Comparison of ENCODE assay signal across 8 mouse cellular contexts in the genomic region with DNA sequence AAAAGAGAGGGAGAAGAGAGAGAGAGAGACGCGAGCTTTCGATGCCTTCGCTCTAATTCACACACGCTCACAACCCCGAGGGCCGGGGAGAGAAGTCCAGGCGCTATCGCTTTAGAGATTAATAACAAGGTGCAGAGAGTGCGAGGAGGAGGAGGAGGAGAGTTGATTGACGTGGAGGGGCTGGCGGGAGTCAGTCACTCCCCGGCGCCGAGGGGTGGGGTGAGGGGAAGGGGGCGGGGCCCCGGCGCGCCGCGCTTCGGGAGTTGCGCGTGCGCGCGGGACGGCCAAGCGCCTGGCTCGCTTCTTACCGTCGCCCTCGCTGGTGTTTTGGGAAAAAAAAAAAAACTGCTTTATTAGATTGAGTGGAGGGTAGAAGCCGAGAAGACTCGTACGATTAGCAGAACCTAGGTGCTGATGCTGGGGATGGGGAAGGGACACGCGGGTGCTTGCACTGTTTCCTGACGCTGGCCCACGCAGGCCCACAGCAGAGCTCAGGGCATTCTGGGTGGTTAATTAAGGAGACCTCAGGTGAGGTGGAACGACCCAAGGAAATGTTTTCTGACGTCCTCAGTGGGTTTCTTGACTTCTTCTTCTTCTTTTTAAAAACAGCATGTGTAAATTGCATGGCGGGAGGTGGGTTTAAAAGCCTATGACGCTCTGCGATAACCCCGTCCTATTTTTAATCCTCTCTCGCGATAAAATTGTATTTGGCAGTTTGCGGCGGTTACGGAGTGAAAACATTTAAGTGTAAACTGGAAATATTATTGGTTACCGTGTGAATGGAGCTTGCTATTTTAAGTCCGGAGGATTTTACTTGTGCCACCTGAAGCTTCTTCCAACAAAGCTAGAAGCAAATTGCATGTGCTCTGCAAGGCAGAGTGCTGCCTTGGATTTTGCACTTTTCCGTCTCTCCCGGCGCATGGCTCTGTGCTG. TPM values are rescaled to one million over a fixed set of nuclear protein-coding genes. Genes with fewer than 3 reads are reported as not detected.
DNase-seq lines count a peak whose midpoint lies in the region; ATAC-seq and TF ChIP-seq lines count a peak whose summit lies in the region.

No protein-coding gene starts in this region.

- H3K4me3 ChIP-seq in hindbrain, embryonic 13.5 days: peak overlapping the region; percentile 97

- peak overlapping the region; percentile 98 for H3K9ac ChIP-seq in hindbrain, embryonic 13.5 days

- in situ Hi-C loops in Patski (cut with MboI; ENCODE audit: low pct_unique_long_range_greater_than_20kb): no loop called here

- CTCF ChIA-PET in Patski (lab: Charles Lee): interaction anchor here (1.2 kb wide), 1 partner anchor 30 kb away, joined by 3 read pairs; no protein-coding TSS in a partner anchor

- H3K9me3 ChIP-seq in hindbrain, embryonic 13.5 days: no peaks in the 10 kb centered on the region

- WGBS in hindbrain, embryonic 13.5 days: under 1% methylated on average over 56 of the region's 56 CpGs

- POLR2A ChIA-PET in Patski (lab: Charles Lee): interaction anchor here (0.6 to 1.9 kb wide), 7 partner anchors 12 to 83 kb away, joined by 3 to 5 read pairs (median 4); partner anchors contain the start of gene Mrpl1

- ATAC-seq in Patski: peak; percentile 78
- peak; percentile 91 for ATAC-seq in hindbrain, embryonic 13.5 days (ENCODE audit: low FRiP score)

- H3K36me3 ChIP-seq in hindbrain, embryonic 13.5 days: no peaks in the 10 kb centered on the region

- peak overlapping the region; percentile 99 for H3K27ac ChIP-seq in hindbrain, embryonic 13.5 days

- no peaks in the 10 kb centered on the region for H3K27me3 ChIP-seq in Patski
- no peaks in the 10 kb centered on the region for H3K27me3 ChIP-seq in hindbrain, embryonic 13.5 days

- TF ChIP-seq CTCF in Patski (IDR thresholded peaks at IDR 0.05): no peak

- peak overlapping the region; percentile 69 for H3K4me2 ChIP-seq in hindbrain, embryonic 13.5 days

- H3K4me1 ChIP-seq in hindbrain, embryonic 13.5 days (replicated peaks): peaks cover 14% of the 10 kb centered on the region

- peak; percentile 42 for DNase-seq in Patski (ENCODE audit: low read depth, low spot score)
- DNase-seq in cerebellum, postnatal 14 days: peak; percentile 92 to 93
- DNase-seq in frontal cortex, postnatal 14 days (ENCODE audit: low spot score in 2 of 2): peak; percentile 29 to 64
- peak; percentile 71 for DNase-seq in layer of hippocampus, postnatal 25 days (ENCODE audit: extremely low spot score in 1 of 2, low spot score in 1 of 2)
- DNase-seq in lung, postnatal 36 days: peak; percentile 90
- peak; percentile 91 for DNase-seq in retina, postnatal 1 day
- peak; percentile 72 to 78 for DNase-seq in urinary bladder, adult 18-20 months (ENCODE audit: low spot score in 2 of 2)

RNA-seq across cellular contexts. Expression of gene Cnot6l, which starts 1.3 kb away (rescaled TPM):
- 29.3 TPM for polyA plus RNA-seq in Patski (2021)
- 13.3 and 14.7 TPM in 2 replicates for polyA plus RNA-seq in hindbrain, embryonic 13.5 days (2015; fragmentation: Nextera tagmentation; extraction: Ambion mirVana)
- 10 to 100 TPM; 68.4 to 69.9 TPM for total RNA-seq in layer of hippocampus, postnatal 25 days (2021)

RNA-seq across cellular contexts. Expression of gene Mrpl1, which starts 46.6 kb away (rescaled TPM):
- polyA plus RNA-seq in Patski (2021): 23.0 TPM
- 18.5 and 19.8 TPM in 2 replicates for polyA plus RNA-seq in hindbrain, embryonic 13.5 days (2015; fragmentation: Nextera tagmentation; extraction: Ambion mirVana)
- total RNA-seq in layer of hippocampus, postnatal 25 days (2021): 10 to 100 TPM; 16.0 to 18.3 TPM

Comparison
In these comparisons a context has a peak if more than half of its experiments do, and no peak if none do; other contexts are left out.
1. Peak in every context shown above with its lines: DNase-seq, ATAC-seq, H3K4me3 ChIP-seq and H3K27ac ChIP-seq.
2. DNase-seq: peak in every context shown above with its lines; median percentile 92 in cerebellum, postnatal 14 days; 91 in retina, postnatal 1 day; 90 in lung, postnatal 36 days; 75 in urinary bladder, adult 18-20 months; 71 in layer of hippocampus, postnatal 25 days; 46 in frontal cortex, postnatal 14 days; 42 in Patski.